Mouse (Mus musculus): Measurements from ENCODE around the gene Klhdc8b. TPM values are rescaled to one million over a fixed set of nuclear protein-coding genes. Genes with fewer than 3 reads are reported as not detected.

Klhdc8b gene
- total RNA-seq, 2 experiments from 2014 or later: 5.5 TPM; not detected in 1

- ATAC-seq (replicated peaks; ENCODE audit: poor library complexity, severe bottlenecking): no peak
These were observed 21.8 kb upstream of the Klhdc8b start for GRCm38 (mm10) chr9:108483051-108483790.

GRCm38 (mm10) chr9:108481520-108482210 lies 20.3 kb upstream of the Klhdc8b start:
- no peak for ATAC-seq (replicated peaks; ENCODE audit: poor library complexity, severe bottlenecking)

GRCm38 (mm10) chr9:108480813-108481519 lies 19.6 kb upstream of the Klhdc8b start:
- no peak for ATAC-seq (replicated peaks; ENCODE audit: poor library complexity, severe bottlenecking)

- 0 out of 2 replicates have a peak, but pooled peaks have one; percentile 43 for ATAC-seq (replicated peaks; ENCODE audit: poor library complexity, severe bottlenecking)
These were observed 18.5 kb upstream of the Klhdc8b start, which contains the start of gene Lamb2 for GRCm38 (mm10) chr9:108479721-108480351. TSS of gene Lamb2 (plus strand) at chr9:108479736.

GRCm38 (mm10) chr9:108479241-108479640 lies 17.9 kb upstream of the Klhdc8b start:
- no peak for ATAC-seq (replicated peaks; ENCODE audit: poor library complexity, severe bottlenecking)

GRCm38 (mm10) chr9:108478638-108479156 lies 17.3 kb upstream of the Klhdc8b start:
- ATAC-seq (replicated peaks; ENCODE audit: poor library complexity, severe bottlenecking): peak; percentile 35; the same call in 1 of the 2 replicates

GRCm38 (mm10) chr9:108474528-108474927 lies 13.1 kb upstream of the Klhdc8b start:
- ATAC-seq (replicated peaks; ENCODE audit: poor library complexity, severe bottlenecking): peak; percentile 91

GRCm38 (mm10) chr9:108469845-108470244 lies 8.5 kb upstream of the Klhdc8b start:
- no peak for ATAC-seq (replicated peaks; ENCODE audit: poor library complexity, severe bottlenecking)

GRCm38 (mm10) chr9:108469430-108469829 lies 8.0 kb upstream of the Klhdc8b start:
- ATAC-seq (replicated peaks; ENCODE audit: poor library complexity, severe bottlenecking): no peak

- ATAC-seq (replicated peaks; ENCODE audit: poor library complexity, severe bottlenecking): no peak
These were observed 4.8 kb upstream of the Klhdc8b start for GRCm38 (mm10) chr9:108466219-108466618.

- no peak for ATAC-seq (replicated peaks; ENCODE audit: poor library complexity, severe bottlenecking)
These were observed 2.3 kb upstream of the Klhdc8b start for GRCm38 (mm10) chr9:108463713-108464112.

- no peak for ATAC-seq (replicated peaks; ENCODE audit: poor library complexity, severe bottlenecking)
These were observed 811 bp upstream of the Klhdc8b start for GRCm38 (mm10) chr9:108462192-108462591.

- ATAC-seq (replicated peaks; ENCODE audit: poor library complexity, severe bottlenecking): no peak
These were observed 294 bp upstream of the Klhdc8b start for GRCm38 (mm10) chr9:108461675-108462074.

GRCm38 (mm10) chr9:108460319-108461178 lies 832 bp downstream of the Klhdc8b start, which contains the start of gene Ccdc71:
TSS of gene Ccdc71 (plus strand) at chr9:108460527.
- peak; percentile 90 for ATAC-seq (replicated peaks; ENCODE audit: poor library complexity, severe bottlenecking)

- ATAC-seq (replicated peaks; ENCODE audit: poor library complexity, severe bottlenecking): peak; percentile 32
These were observed 1.5 kb downstream of the Klhdc8b start for GRCm38 (mm10) chr9:108459939-108460318.

- no peak for ATAC-seq (replicated peaks; ENCODE audit: poor library complexity, severe bottlenecking)
These were observed 4.4 kb downstream of the Klhdc8b start for GRCm38 (mm10) chr9:108456953-108457352.

- ATAC-seq (replicated peaks; ENCODE audit: poor library complexity, severe bottlenecking): no peak
These were observed 5.4 kb downstream of the Klhdc8b start for GRCm38 (mm10) chr9:108455747-108456571.

GRCm38 (mm10) chr9:108454429-108454828 lies 7.0 kb downstream of the Klhdc8b start:
- ATAC-seq (replicated peaks; ENCODE audit: poor library complexity, severe bottlenecking): no peak

All from granulocyte monocyte progenitor cell, adult 5-6 weeks (primary cell).